Mouse (Mus musculus) erythroblast, embryonic 14.5 days (primary cell): ENCODE results near the gene Gak. TPM values are rescaled to one million over a fixed set of nuclear protein-coding genes. Genes with fewer than 3 reads are reported as not detected.

Experiments used
- H3K27me3 ChIP-seq: 2 replicates; pipeline ENCODE4 v1.6.1; 2012; ENCODE audit warnings: inconsistent platforms; ENCODE audit not compliant: control insufficient read depth
- H3K36me3 ChIP-seq: 2 replicates; pipeline ENCODE4 v1.6.1; 2012; ENCODE audit warnings: mild to moderate bottlenecking, inconsistent platforms; ENCODE audit not compliant: control insufficient read depth
- H3K4me1 ChIP-seq: 2 replicates; pipeline ENCODE4 v1.6.1; 2012; ENCODE audit warnings: inconsistent platforms; ENCODE audit not compliant: control insufficient read depth
- H3K4me3 ChIP-seq: replicated peaks from 2 replicates; pipeline ENCODE3; 2012; ENCODE audit warnings: moderate library complexity, mild to moderate bottlenecking, inconsistent platforms
- H3K9me3 ChIP-seq: 2 replicates; pipeline ENCODE4 v1.6.1; 2012; ENCODE audit warnings: low read length, inconsistent platforms, mixed read lengths; ENCODE audit not compliant: control insufficient read depth
- GATA1 ChIP-seq: IDR thresholded peaks from 2 replicates; pipeline ENCODE4 v1.6.1; 2012; ENCODE audit warnings: low read length, inconsistent platforms, mixed read lengths
- TAL1 ChIP-seq: IDR thresholded peaks from 3 replicates; pipeline ENCODE4 v1.6.1; 2012; ENCODE audit warnings: low read length, inconsistent platforms, mixed read lengths
- polyA plus RNA-seq: library from polyadenylated mRNA; stranded (reverse); fragments of >175 nt; gene quantifications from 2 replicates; pipeline ENCODE4 v1.2.3, GENCODE M21; 2012

Gene Gak
- polyA plus RNA-seq, 1 experiment, result 5.2 TPM

DNA sequence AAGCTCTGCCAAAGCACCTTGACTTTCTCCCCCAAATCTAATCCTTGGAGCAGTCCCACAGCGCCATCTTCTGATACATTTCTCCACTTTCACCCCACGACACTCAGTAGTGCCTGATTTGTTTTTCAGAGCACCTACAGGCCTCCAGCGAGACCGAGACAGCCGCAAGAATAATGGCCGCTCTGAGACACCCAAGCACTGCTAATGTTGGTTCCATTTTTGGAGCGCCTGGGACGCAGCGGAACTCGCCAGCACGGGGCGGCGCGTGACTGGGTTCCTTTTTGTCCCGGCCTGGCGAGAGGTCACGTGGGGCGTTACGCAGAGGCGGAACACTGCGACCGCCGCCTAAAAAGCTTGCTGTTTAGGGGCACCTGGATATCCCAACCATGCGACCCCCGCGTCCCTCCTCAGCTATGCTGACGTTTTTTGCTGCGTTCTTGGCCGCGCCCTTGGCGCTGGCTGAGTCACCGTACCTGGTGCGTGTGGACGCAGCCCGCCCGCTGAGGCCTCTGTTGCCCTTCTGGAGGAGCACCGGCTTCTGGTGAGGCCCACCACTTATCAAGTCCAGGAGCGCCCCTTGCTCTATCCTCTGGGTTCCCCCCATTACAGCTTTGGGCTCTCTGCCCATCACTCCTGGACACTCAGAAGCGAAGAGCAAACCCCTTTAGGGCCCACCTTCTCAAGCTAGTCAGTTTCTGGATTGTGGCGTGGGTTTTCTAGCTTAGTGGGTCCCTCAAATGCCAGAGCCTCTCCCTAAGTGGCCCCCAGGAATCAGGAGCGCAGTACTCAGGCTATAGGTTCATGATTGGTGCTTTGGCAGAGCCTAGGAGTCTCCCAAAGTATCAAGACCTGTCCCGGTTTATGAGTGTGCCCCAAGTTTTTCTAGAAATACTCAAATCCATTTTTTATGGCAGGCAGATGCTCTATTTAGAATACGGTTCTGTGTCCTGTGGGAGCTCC, 39.7 kb upstream of the Gak start, which contains the start of gene Dgkq:
Gene Dgkq (minus strand): TSS at position 696 of the 960 bp plus-strand sequence.
- H3K27me3 ChIP-seq, result no peaks in the 10 kb centered on the region
- H3K4me1 ChIP-seq, result peaks cover 63% of the 10 kb centered on the region
- H3K9me3 ChIP-seq, result no peaks in the 10 kb centered on the region
- H3K4me3 ChIP-seq, result peak within 1 kb of the TSS; percentile 80
- TF ChIP-seq GATA1, result no peak
- TF ChIP-seq TAL1, result no peak
- H3K36me3 ChIP-seq, result peaks cover 39% of the 10 kb centered on the region

DNA sequence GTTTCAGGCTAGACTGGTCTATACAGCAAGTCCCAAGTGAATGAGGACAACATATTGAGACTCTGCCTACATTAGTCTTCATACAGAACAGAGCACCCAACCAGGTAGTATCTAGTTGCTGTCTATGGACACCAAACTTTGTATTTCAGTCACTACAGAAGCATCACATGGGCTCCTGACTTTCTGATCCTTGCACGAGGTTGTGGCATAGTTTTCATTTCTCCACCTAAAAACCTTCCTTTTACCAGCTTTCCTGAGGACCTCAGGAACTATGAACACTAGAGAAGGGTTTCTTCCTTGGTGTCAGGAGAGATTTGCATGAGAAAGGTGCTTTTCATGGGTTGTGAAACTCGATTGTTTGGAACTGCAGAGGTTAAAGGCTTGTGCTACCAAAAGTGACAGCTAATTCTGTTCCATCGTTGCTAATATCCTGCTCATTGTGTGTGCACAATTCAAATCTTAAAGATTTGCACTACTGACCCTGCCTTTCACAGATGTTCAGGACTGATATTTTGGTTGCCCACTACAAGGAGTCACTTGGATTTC, 38.9 kb upstream of the Gak start:
- H3K36me3 ChIP-seq, result peaks cover 31% of the 10 kb centered on the region
- H3K27me3 ChIP-seq, result no peaks in the 10 kb centered on the region
- H3K4me1 ChIP-seq, result peaks cover 55% of the 10 kb centered on the region
- H3K9me3 ChIP-seq, result no peaks in the 10 kb centered on the region
- peak overlapping the region; percentile 80 for H3K4me3 ChIP-seq
- TF ChIP-seq GATA1 (no peak), TAL1 (no peak)

DNA sequence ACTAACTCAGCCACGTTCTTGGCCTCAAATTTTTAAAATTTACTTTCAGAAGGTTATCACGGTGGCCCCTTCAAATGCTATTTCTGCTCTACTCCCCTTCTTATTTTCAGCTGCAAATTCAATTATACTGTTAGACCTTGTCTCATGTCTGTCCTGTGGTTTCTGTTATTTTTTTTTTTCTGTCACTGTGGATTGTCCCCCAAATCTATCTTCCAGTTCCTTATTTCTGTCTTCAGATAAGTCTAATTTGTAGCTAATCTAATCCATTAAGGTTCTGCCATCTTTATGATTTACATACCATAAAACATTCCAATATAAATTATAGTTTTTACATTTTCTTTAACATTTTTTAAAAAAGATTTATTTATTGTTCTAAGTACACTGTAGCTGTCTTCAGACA, 37.8 kb upstream of the Gak start:
- Histone ChIP-seq H3K27me3 (no peaks in the 10 kb centered on the region), H3K4me1 (peaks cover 44% of the 10 kb centered on the region), H3K9me3 (no peaks in the 10 kb centered on the region), H3K36me3 (peaks cover 20% of the 10 kb centered on the region), H3K4me3 (no peak overlapping the region)
- TF ChIP-seq GATA1, result no peak

DNA sequence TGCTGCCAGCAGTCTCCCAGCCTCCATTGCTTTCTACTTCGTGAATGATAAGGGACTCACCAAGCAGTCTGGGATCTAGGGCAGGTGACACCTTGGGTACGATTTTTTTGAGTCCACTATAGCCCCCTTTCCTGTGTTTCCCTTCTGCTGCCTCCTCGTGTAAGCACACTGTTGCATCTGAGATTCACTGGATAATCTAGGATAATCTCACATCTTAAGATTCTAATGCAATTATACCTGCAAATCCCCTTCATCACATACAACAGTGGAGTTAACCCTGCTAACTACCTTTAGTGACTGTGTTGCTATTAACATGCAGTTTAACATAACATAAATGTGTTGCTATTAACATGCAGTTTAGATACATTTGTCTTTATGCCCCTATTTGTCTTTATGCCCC, 35.5 kb upstream of the Gak start:
- no peaks in the 10 kb centered on the region for H3K27me3 ChIP-seq
- TF ChIP-seq GATA1 (no peak), TAL1 (no peak)
- peaks cover 34% of the 10 kb centered on the region for H3K4me1 ChIP-seq
- no peaks in the 10 kb centered on the region; the same call in 1 of the 2 replicates for H3K36me3 ChIP-seq
- H3K9me3 ChIP-seq, result no peaks in the 10 kb centered on the region
- no peak overlapping the region for H3K4me3 ChIP-seq

DNA sequence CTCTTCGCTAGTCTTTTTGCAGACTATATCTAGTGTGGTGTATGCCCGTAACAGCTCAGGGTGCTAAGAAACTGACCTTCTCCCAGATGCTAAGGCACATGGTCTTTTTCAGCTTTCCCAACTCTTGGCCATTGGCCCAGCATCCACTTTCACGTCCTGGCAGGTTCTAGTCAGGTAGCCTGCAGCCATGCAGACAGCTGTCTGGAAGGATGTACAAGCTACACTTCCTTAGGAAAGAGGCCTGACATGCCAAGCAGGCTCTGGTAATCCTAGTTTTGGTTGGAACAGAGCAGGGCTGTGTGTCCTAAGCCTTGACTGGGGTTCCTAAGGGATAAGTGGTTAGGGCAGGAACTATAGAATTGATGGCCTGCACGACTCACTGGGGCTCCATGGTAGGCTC, 33.2 kb upstream of the Gak start:
- Histone ChIP-seq H3K27me3 (no peaks in the 10 kb centered on the region), H3K4me1 (peaks cover 32% of the 10 kb centered on the region), H3K36me3 (peaks cover 8% of the 10 kb centered on the region), H3K4me3 (no peak overlapping the region), H3K9me3 (no peaks in the 10 kb centered on the region)
- TF ChIP-seq GATA1 (no peak), TAL1 (no peak)

DNA sequence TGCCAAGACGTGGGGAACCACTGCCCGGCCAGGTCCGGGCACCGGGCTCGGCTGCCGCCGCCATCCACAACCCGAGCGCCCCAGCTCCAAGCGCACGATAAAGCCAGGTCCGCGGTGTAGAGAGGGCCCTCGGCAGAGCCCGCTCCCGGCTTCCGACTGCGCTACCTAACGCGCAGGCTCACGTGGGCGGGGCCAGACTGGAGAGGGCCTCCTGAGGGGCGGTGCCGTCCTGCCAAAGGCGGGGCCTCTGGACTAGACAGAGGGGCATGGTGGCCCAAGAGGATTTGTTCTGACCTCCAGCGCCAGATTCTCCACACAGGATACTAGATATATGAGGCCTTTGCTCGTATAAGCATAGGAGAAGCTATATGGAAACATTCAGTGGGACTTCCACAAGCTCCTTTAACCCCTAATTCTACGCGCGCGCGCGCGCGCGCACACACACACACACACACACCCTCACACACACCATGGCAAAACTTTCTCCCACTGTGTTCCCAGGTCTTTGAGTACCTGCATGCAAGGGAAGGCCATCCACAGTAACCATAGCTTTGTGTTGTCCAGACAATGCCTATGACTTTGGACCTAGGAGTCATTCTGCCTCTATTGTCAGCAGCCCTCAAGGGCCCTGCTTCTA, 31.2 kb upstream of the Gak start:
- no peaks in the 10 kb centered on the region for H3K9me3 ChIP-seq
- H3K36me3 ChIP-seq, result peaks cover 25% of the 10 kb centered on the region
- peaks cover 36% of the 10 kb centered on the region for H3K4me1 ChIP-seq
- TF ChIP-seq TAL1 (no peak), GATA1 (no peak)
- no peaks in the 10 kb centered on the region for H3K27me3 ChIP-seq
- peak overlapping the region; percentile 84 for H3K4me3 ChIP-seq

DNA sequence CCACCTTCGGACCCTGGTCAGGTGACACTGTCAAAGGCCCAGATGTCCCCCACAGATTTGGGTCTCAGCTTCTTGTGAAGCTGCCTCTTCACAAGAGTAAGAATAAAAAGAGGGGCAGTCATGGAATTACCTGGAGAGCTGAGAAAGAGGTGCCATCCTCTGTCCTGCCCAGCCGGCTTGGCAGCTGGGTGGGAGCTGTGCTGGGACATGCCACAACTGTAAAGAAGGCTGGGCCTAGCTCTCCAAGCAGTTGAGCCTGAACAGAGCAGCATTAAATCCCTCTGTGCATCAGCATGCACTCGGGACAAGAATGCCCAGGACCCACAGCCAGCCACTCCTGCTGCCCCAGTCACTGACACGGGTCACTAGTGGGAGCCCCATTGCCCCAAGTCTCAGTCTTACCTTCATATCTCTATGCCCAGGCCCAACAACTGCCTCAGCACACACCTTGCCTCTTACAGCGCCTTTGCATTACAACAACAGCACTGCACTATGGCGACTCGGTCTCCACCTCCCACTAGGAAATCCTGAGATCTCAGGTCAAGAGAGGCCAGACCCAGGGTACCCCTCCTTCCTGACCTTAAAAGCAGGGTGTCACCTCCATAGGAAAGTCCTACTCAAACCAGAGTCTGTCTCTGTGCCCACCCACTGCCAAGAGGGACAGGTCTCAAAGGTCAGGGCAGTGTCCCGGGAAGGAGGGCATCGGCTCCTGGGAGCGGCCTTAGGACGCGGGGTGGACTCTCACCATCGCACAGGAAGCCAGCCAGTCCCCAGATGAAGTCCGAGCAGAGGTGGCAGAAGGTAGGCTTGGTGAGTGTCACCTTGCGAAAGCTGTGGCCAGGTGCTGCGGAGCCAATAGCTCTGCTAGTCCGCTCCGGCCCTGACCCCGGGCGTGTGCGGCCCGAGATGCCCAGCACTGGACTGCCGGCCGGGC, 30.4 kb upstream of the Gak start, which contains the start of gene Idua:
Gene Idua (plus strand): TSS at position 634 of the 934 bp plus-strand sequence.
- H3K9me3 ChIP-seq, result no peaks in the 10 kb centered on the region
- H3K36me3 ChIP-seq, result peaks cover 32% of the 10 kb centered on the region
- TF ChIP-seq TAL1 (no peak), GATA1 (no peak)
- peak within 1 kb of the TSS; percentile 84 for H3K4me3 ChIP-seq
- peaks cover 36% of the 10 kb centered on the region for H3K4me1 ChIP-seq
- no peaks in the 10 kb centered on the region for H3K27me3 ChIP-seq

DNA sequence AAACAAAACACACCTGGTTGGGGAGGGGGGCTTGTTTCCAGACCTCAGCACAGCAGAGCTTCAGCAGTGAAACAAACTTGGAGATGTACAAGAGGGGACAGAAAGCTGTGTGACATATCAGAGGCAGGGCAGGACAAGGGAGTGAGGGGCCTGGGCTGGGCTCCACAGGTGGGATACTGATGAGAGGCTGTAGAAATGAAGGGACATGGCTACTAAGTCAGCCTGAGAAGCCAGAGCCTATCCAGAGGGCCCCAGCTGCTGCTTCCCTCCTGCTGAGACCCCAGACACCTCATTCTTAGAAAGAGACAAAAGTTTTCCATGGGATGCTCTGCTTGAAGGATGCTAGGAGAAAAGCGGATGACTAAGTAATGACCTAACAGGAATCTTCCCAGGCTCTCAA, 29.1 kb upstream of the Gak start:
- H3K9me3 ChIP-seq, result no peaks in the 10 kb centered on the region
- TF ChIP-seq GATA1 (no peak), TAL1 (no peak)
- H3K4me1 ChIP-seq, result peaks cover 36% of the 10 kb centered on the region
- H3K4me3 ChIP-seq, result no peak overlapping the region
- H3K27me3 ChIP-seq, result no peaks in the 10 kb centered on the region
- H3K36me3 ChIP-seq, result peaks cover 46% of the 10 kb centered on the region
